Mouse (Mus musculus) CH12.LX (cell line): Measurements from ENCODE around the gene Tns3.

Experiments used
- BHLHE40 ChIP-seq: IDR thresholded peaks from 2 replicates; pipeline ENCODE4 v1.6.1; 2011; ENCODE audit warnings: mild to moderate bottlenecking, low read depth, low read length, improper control_type of control experiment
- CHD2 ChIP-seq: IDR thresholded peaks from 2 replicates; pipeline ENCODE4 v1.6.1; 2011; ENCODE audit warnings: low read length, improper control_type of control experiment
- CTCF ChIP-seq, 2 experiments: IDR thresholded peaks in 1 of 2; conservative IDR thresholded peaks in 1 of 2; 2 replicates each; pipeline ENCODE4 v1.5.1; 2011 to 2012; ENCODE audit warnings: low read depth in 2 of 2, low read length in 2 of 2, improper control_type of control experiment in 1 of 2, inconsistent platforms in 1 of 2, mild to moderate bottlenecking in 1 of 2, moderate library complexity in 1 of 2
- E2F4 ChIP-seq: IDR thresholded peaks from 2 replicates; pipeline ENCODE4 v1.6.1; 2011; ENCODE audit warnings: low read depth, low read length, improper control_type of control experiment; ENCODE audit not compliant: insufficient replicate concordance
- EP300 ChIP-seq: IDR thresholded peaks from 2 replicates; pipeline ENCODE4 v1.6.1; 2011; ENCODE audit warnings: low read length, improper control_type of control experiment
- HCFC1 ChIP-seq: IDR thresholded peaks from 2 replicates; pipeline ENCODE4 v1.6.1; 2012; ENCODE audit warnings: low read depth, mild to moderate bottlenecking, inconsistent platforms, low read length, improper control_type of control experiment
- MAZ ChIP-seq: IDR thresholded peaks from 2 replicates; pipeline ENCODE4 v1.6.1; 2012; ENCODE audit warnings: low read depth, mild to moderate bottlenecking, inconsistent platforms, low read length, improper control_type of control experiment, moderate library complexity
- MEF2A ChIP-seq: IDR thresholded peaks from 2 replicates; pipeline ENCODE4 v1.6.1; 2014; ENCODE audit warnings: low read depth, mild to moderate bottlenecking, inconsistent platforms, low read length, improper control_type of control experiment, borderline replicate concordance
- MXI1 ChIP-seq: IDR thresholded peaks from 2 replicates; pipeline ENCODE4 v1.6.1; 2011; ENCODE audit warnings: mild to moderate bottlenecking, low read depth, low read length, improper control_type of control experiment
- POLR2A ChIP-seq: IDR thresholded peaks from 2 replicates; pipeline ENCODE4 v1.6.1; 2011; ENCODE audit warnings: low read depth, mild to moderate bottlenecking, improper control_type of control experiment, low read length

- TF ChIP-seq CHD2 = no peak
- TF ChIP-seq POLR2A = no peak
- TF ChIP-seq HCFC1 = no peak
- no peak for TF ChIP-seq MXI1
- TF ChIP-seq CTCF (conservative IDR thresholded peaks at IDR 0.05 in 1 of 2, IDR thresholded peaks at IDR 0.05 in 1 of 2; ENCODE audit: low read depth in 2 of 2, low read length in 2 of 2) = peak; percentile 75 to 93
- no peak for TF ChIP-seq E2F4
- no peak for TF ChIP-seq MAZ
- TF ChIP-seq MEF2A = no peak
- no peak for TF ChIP-seq EP300
- TF ChIP-seq BHLHE40 = no peak
Observed at GRCm38 (mm10) chr11:8424342-8425225, 239.8 kb downstream of the Tns3 start.
